Mouse (Mus musculus) heart, postnatal 0 days (tissue): ENCODE data around the gene Cdh24. TPM values are rescaled to one million over a fixed set of nuclear protein-coding genes. Genes with fewer than 3 reads are reported as not detected.
A peak's percentile ranks its signal among the peaks of the same experiment; 100 is the strongest.

Experiments
- ATAC-seq: fragments of 200-750 bp; cut with Nextera tagmentation; 2 replicates; pipeline ENCODE4 v1.8.0; 2017; ENCODE audit warnings: low read depth, moderate number of reproducible peaks, moderate library complexity; ENCODE audit not compliant: insufficient read depth
- DNase-seq: peaks from one replicate; pipeline ENCODE4 v3.0.0-alpha.2; 2016; ENCODE audit warnings: low spot score
- H3K27ac ChIP-seq: fragments of 300-500 bp; sonication (generic); 2 replicates; pipeline ENCODE4 v1.5.1; 2014; ENCODE audit warnings: low read depth, mild to moderate bottlenecking
- H3K27me3 ChIP-seq: fragments of 300-500 bp; sonication (generic); 2 replicates; pipeline ENCODE4 v1.6.1; 2014; ENCODE audit warnings: low read length, mixed read lengths; ENCODE audit not compliant: control insufficient read depth, insufficient read depth
- H3K36me3 ChIP-seq: fragments of 300-500 bp; sonication (generic); replicated peaks from 2 replicates; pipeline ENCODE4 v1.6.1; 2014; ENCODE audit warnings: low read length, mixed read lengths; ENCODE audit not compliant: control insufficient read depth, insufficient read depth
- H3K4me1 ChIP-seq: fragments of 300-500 bp; sonication (generic); 2 replicates; pipeline ENCODE4 v1.6.1; 2014; ENCODE audit warnings: antibody characterized with exemption; ENCODE audit not compliant: control insufficient read depth, insufficient read depth
- H3K4me2 ChIP-seq: fragments of 300-500 bp; sonication (generic); 2 replicates; pipeline ENCODE4 v1.6.1; 2014; ENCODE audit warnings: low read depth, mild to moderate bottlenecking, low read length, moderate library complexity
- H3K4me3 ChIP-seq: fragments of 300-500 bp; sonication (generic); 2 replicates; pipeline ENCODE4 v1.5.1; 2014; ENCODE audit warnings: low read depth, low read length
- H3K9ac ChIP-seq: fragments of 300-500 bp; sonication (generic); replicated peaks from 2 replicates; pipeline ENCODE4 v1.6.1; 2014; ENCODE audit warnings: low read depth, low read length, mixed read lengths
- H3K9me3 ChIP-seq: fragments of 300-500 bp; sonication (generic); replicated peaks from 2 replicates; pipeline ENCODE4 v1.6.1; 2016; ENCODE audit warnings: low read length; ENCODE audit not compliant: control insufficient read depth
- CTCF ChIP-seq: IDR thresholded peaks from 2 replicates; pipeline ENCODE4 v1.5.1; 2016; ENCODE audit warnings: antibody characterized with exemption, control low read depth, low read depth
- EP300 ChIP-seq: IDR thresholded peaks from 2 replicates; pipeline ENCODE4 v1.6.1; 2016; ENCODE audit warnings: antibody characterized with exemption, low read depth
- WGBS: fragments of 180-500 bp; shearing (Covaris S2); extraction: QIAGEN DNeasy Blood & Tissue Kit; methylation state at CpG from one replicate; pipeline ENCODE4 v1.1.7; 2014; 5-methylcytosine and 5-hydroxymethylcytosine counted together
- polyA plus RNA-seq: library from polyadenylated mRNA; unstranded; fragments of >200 nt; fragmentation: Nextera tagmentation; extraction: Ambion mirVana; gene quantifications from 2 replicates; pipeline ENCODE4 v1.2.1, GENCODE M21; 2015
- total RNA-seq: library from RNA; depleted of rRNA; stranded (reverse); fragments of >200 nt; gene quantifications from 2 replicates; pipeline ENCODE4 v1.2.3, GENCODE M21; 2014; ENCODE audit warnings: low replicate concordance; rRNA removed

The Cdh24 gene
- total RNA-seq (6.2 and 7.0 TPM in 2 replicates), polyA plus RNA-seq (0.41 and 0.47 TPM in 2 replicates)

GRCm38 (mm10) chr14:54641305-54641969, at the start of gene Cdh24:
Gene Cdh24, minus strand, starts transcription at chr14:54641364.
- Histone ChIP-seq H3K27ac (no peak within 1 kb of the TSS), H3K4me2 (peak within 1 kb of the TSS; percentile 88), H3K9me3 (no peaks in the 10 kb centered on the region), H3K4me3 (peak within 1 kb of the TSS; percentile 59), H3K27me3 (no peaks in the 10 kb centered on the region), H3K9ac (peak within 1 kb of the TSS; percentile 40), H3K4me1 (no peaks in the 10 kb centered on the region), H3K36me3 (peaks cover 46% of the 10 kb centered on the region)
- WGBS: under 1% methylated on average over 50 of the region's 52 CpGs
- DNase-seq: peak; percentile 82
- TF ChIP-seq CTCF (peak; percentile 73), EP300 (no peak)
- ATAC-seq: peak; percentile 88

DNA sequence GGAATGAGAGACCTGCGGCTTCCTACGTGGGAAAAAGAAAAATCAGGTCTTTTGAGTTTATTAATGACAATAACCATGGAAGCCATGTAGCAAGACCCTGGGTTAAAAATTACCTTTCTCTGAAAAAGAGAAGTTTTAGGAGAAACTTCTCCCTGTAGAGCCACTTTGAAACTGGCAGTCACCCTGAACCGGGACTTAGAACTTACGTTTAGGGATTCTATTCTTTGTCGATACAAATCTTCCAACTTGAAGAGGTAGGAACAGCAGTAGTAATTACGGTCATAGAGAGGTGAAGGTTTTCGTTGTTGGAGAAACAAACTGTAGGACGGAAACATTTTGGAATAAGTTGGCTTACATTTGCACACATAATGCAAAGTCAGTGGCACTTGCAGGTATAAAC, 46.1 kb upstream of the Cdh24 start:
- Histone ChIP-seq H3K27me3 (no peaks in the 10 kb centered on the region), H3K4me2 (peak overlapping the region; percentile 64), H3K9ac (peak overlapping the region; percentile 77), H3K9me3 (no peaks in the 10 kb centered on the region), H3K36me3 (peaks cover 35% of the 10 kb centered on the region), H3K4me1 (peaks cover 11% of the 10 kb centered on the region), H3K4me3 (peak overlapping the region; percentile 87), H3K27ac (peak overlapping the region; percentile 97)
- 5% methylated on average over 8 of the region's 8 CpGs for WGBS
- TF ChIP-seq EP300: 0 out of 2 replicates have a peak, but pooled peaks have one; percentile 3
- TF ChIP-seq CTCF: no peak
- DNase-seq (peak; percentile 51), ATAC-seq (no peak)

GRCm38 (mm10) chr14:54686522-54687143, 45.5 kb upstream of the Cdh24 start, which contains the start of gene Acin1:
Gene Acin1, minus strand, starts transcription at chr14:54686931.
- Histone ChIP-seq H3K9ac (peak within 1 kb of the TSS; percentile 93), H3K27ac (peak within 1 kb of the TSS; percentile 97), H3K4me3 (peak within 1 kb of the TSS; percentile 87), H3K36me3 (peaks cover 38% of the 10 kb centered on the region), H3K4me2 (peak within 1 kb of the TSS; percentile 85), H3K27me3 (no peaks in the 10 kb centered on the region), H3K4me1 (peaks cover 11% of the 10 kb centered on the region), H3K9me3 (no peaks in the 10 kb centered on the region)
- ATAC-seq (peak; percentile 95), DNase-seq (peak; percentile 99)
- WGBS: under 1% methylated on average over 44 of the region's 44 CpGs
- TF ChIP-seq EP300 (0 out of 2 replicates have a peak, but pooled peaks have one; percentile 6), CTCF (no peak)

DNA sequence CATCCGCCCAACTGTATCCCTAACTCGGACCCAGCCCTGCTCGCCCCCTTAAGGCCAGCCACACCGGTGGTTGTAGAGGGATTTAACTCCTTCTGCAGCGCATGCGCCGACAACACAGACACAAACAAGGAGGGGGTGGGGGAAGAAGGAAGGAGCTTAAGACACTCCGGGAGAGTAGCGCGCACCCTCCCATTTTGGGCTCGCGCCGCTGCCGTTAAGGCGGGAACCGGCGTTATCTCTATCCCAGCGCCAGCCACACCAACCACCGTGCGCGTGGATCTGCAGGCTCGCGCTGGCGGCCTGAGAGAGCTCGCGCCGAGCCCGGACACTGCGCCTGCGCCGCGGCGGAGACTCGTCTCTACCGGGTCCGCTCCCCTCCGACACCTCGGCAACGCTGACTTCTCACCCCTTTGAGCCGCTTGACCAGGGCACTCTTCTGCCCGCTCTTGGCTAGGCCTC, 44.9 kb upstream of the Cdh24 start, which contains the start of gene 1700123O20Rik:
Gene 1700123O20Rik (plus strand): TSS at position 154 of the 459 bp plus-strand sequence.
- H3K4me2 ChIP-seq: peak within 1 kb of the TSS; percentile 85
- TF ChIP-seq EP300: 0 out of 2 replicates have a peak, but pooled peaks have one; percentile 42
- peak; percentile 38 for TF ChIP-seq CTCF
- under 1% methylated on average over 38 of the region's 41 CpGs for WGBS
- peaks cover 11% of the 10 kb centered on the region for H3K4me1 ChIP-seq
- peak; percentile 67 for ATAC-seq
- DNase-seq: peak; percentile 94
- peak within 1 kb of the TSS; percentile 97 for H3K27ac ChIP-seq
- peak within 1 kb of the TSS; percentile 93 for H3K9ac ChIP-seq
- peaks cover 38% of the 10 kb centered on the region for H3K36me3 ChIP-seq
- peak within 1 kb of the TSS; percentile 87 for H3K4me3 ChIP-seq
- H3K27me3 ChIP-seq: no peaks in the 10 kb centered on the region
- H3K9me3 ChIP-seq: no peaks in the 10 kb centered on the region

DNA sequence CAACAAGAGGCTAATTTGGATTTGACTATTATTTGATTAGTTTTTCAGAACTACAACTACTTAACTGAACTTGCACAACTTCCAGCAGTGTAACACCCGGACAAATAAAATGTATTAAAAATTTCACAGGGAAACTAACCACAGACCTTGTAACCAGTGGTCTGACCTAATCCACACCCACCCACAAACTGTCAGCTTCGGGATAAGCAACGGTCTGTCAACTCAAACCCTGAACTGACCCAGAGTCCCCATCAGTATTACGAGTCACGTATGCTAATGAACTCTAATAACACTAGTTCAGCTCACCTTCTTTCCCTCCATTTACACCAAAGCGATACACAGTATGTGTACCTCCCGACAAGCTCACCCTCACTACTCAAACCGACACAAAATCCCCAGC, 44.3 kb upstream of the Cdh24 start:
- H3K27me3 ChIP-seq: no peaks in the 10 kb centered on the region
- H3K9me3 ChIP-seq: no peaks in the 10 kb centered on the region
- H3K4me2 ChIP-seq: peak overlapping the region; percentile 85
- H3K4me1 ChIP-seq: peaks cover 11% of the 10 kb centered on the region
- 7% methylated on average over 8 of the region's 8 CpGs for WGBS
- DNase-seq: no peak
- H3K4me3 ChIP-seq: peak overlapping the region; percentile 87
- no peak for TF ChIP-seq EP300
- no peak for TF ChIP-seq CTCF
- no peak for ATAC-seq
- H3K36me3 ChIP-seq: peaks cover 32% of the 10 kb centered on the region
- peak overlapping the region; percentile 97 for H3K27ac ChIP-seq
- H3K9ac ChIP-seq: peak overlapping the region; percentile 93
